Mouse (Mus musculus) spleen, adult 2 months (tissue): ENCODE measurements around the gene Rtn4r.

Experiments
- CTCF ChIP-seq: fragments of 200-500 bp; IDR thresholded peaks from 2 replicates; pipeline ENCODE4 v1.5.1; 2011; ENCODE audit warnings: mild to moderate bottlenecking, inconsistent platforms; ENCODE audit not compliant: insufficient read depth, insufficient read length, insufficient replicate concordance; ENCODE audit errors: extremely low read depth
- POLR2A ChIP-seq: fragments of 200-500 bp; IDR thresholded peaks from 2 replicates; pipeline ENCODE4 v1.6.1; 2011; ENCODE audit warnings: low read depth, low read length, inconsistent platforms

DNA sequence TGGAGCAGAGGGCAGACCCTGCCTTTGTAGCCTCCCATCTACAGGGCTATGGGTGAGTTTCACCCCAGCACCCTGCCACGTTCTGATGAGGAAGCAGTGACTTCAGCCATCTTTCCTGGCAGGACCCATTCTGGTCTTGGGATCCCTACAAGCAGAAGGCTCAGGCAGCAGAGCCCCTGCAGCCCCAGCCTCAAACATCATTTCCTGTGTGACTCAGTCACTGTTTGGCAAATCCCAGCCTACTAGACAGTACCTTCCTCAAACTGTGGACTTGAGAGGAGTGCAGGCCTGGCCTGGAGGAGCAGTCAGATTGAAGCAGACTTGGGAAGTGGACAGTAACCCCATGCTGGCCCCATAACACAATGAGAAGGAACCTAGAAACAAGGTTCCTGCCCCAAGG, 33.7 kb downstream of the Rtn4r start:
- no peak for TF ChIP-seq POLR2A
- no peak for TF ChIP-seq CTCF
